Mouse (Mus musculus): ENCODE data around the gene Erbb2.

The Erbb2 gene

GRCm38 (mm10) chr11:98482067-98482466 is 69.8 kb downstream of the Erbb2 start:
- DNase-seq (ENCODE audit: low spot score in 2 of 2), result no peak

DNA sequence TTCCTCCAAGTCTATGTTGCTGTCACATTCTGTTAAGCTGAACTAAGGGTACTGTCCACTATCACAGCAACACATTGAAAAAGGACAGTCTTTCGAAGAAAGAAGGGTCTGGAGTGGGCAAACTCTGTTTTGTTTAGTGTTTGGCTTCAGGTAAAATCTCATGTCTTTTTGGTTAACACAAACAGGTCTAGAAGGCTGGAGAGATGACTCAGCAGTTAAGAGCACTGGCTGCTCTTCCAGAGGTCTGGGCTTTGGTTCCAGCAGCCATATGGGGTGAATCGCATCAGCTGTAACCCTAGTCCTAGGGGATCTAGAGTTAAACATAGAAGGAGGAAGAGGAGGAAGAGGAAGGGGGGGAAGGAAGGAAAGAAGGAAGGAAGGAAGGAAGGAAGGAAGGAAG is 73.5 kb downstream of the Erbb2 start:
- no peak for DNase-seq (ENCODE audit: low spot score in 2 of 2)
